ENCODE assay signal across 8 mouse cellular contexts in genomic region chr8:128709261-128709660, GRCm38 (mm10). TPM values are rescaled to one million over a fixed set of nuclear protein-coding genes. Genes with fewer than 3 reads are reported as not detected.
A peak's percentile ranks its signal among the peaks of the same experiment; 100 is the strongest.
DNase-seq lines count a peak whose midpoint lies in the region; ATAC-seq lines count a peak whose summit lies in the region.

No protein-coding gene starts in this region.

- no peak overlapping the region for H3K4me2 ChIP-seq in forebrain, embryonic 15.5 days (replicated peaks)

- peak; percentile 69 for DNase-seq in forebrain, embryonic 10.5 days (ENCODE audit: extremely low spot score, low spot score)
- peak; percentile 90 for DNase-seq in adrenal gland, postnatal 10 days
- DNase-seq in embryo, embryonic 11 days: peak; percentile 77
- DNase-seq in heart, adult 8-10 months (ENCODE audit: low spot score): peak; percentile 87
- DNase-seq in layer of hippocampus, postnatal 10 days (ENCODE audit: low spot score in 2 of 2): peak; percentile 77 to 81
- peak; percentile 93 for DNase-seq in lung, postnatal 14 days
- peak; percentile 60 for DNase-seq in skeletal muscle tissue, adult 2 months (ENCODE audit: low read depth, low spot score)

- no peaks in the 10 kb centered on the region for H3K4me1 ChIP-seq in forebrain, embryonic 10.5 days
- H3K4me1 ChIP-seq in forebrain, embryonic 15.5 days: peaks cover 6% of the 10 kb centered on the region; the same call in 1 of the 2 replicates

- no peak overlapping the region for H3K4me3 ChIP-seq in forebrain, embryonic 10.5 days
- H3K4me3 ChIP-seq in forebrain, embryonic 15.5 days: no peak overlapping the region

- no peak for ATAC-seq in forebrain, embryonic 15.5 days (replicated peaks)

- no peaks in the 10 kb centered on the region for H3K9me3 ChIP-seq in forebrain, embryonic 10.5 days
- H3K9me3 ChIP-seq in forebrain, embryonic 15.5 days: no peaks in the 10 kb centered on the region

- peaks cover 83% of the 10 kb centered on the region for H3K36me3 ChIP-seq in forebrain, embryonic 10.5 days (replicated peaks)
- H3K36me3 ChIP-seq in forebrain, embryonic 15.5 days: peaks cover 49% of the 10 kb centered on the region

- 56% methylated on average over 3 of the region's 3 CpGs for WGBS in forebrain, embryonic 10.5 days
- 48% methylated on average over 3 of the region's 3 CpGs for WGBS in forebrain, embryonic 15.5 days

- H3K27me3 ChIP-seq in forebrain, embryonic 10.5 days (ENCODE audit: poor library complexity, severe bottlenecking): no peaks in the 10 kb centered on the region
- H3K27me3 ChIP-seq in forebrain, embryonic 15.5 days: no peaks in the 10 kb centered on the region

- H3K27ac ChIP-seq in forebrain, embryonic 10.5 days: no peak overlapping the region
- H3K27ac ChIP-seq in forebrain, embryonic 15.5 days (replicated peaks): no peak overlapping the region

- no peak overlapping the region for H3K9ac ChIP-seq in forebrain, embryonic 15.5 days (replicated peaks)

RNA-seq across cellular contexts. Expression of gene Itgb1, which starts 23.8 kb away (rescaled TPM):
- 106 and 113 TPM in 2 replicates for polyA plus RNA-seq in forebrain, embryonic 10.5 days (2016; fragmentation: Nextera tagmentation; extraction: Ambion mirVana)
- polyA plus RNA-seq in forebrain, embryonic 15.5 days (2015; fragmentation: Nextera tagmentation; extraction: Ambion mirVana): 88.3 and 93.8 TPM in 2 replicates
- 100 to 1,000 TPM; 281 to 290 TPM for total RNA-seq in adrenal gland, postnatal 10 days (2021)
- total RNA-seq in heart, adult 8-10 months (2022): 100 to 1,000 TPM; 294 to 330 (median 319) TPM
- total RNA-seq in layer of hippocampus, postnatal 10 days (2021): 10 to 100 TPM; 90.7 to 92.0 TPM
